Mouse (Mus musculus): ENCODE results near the gene E2f6.

DNA sequence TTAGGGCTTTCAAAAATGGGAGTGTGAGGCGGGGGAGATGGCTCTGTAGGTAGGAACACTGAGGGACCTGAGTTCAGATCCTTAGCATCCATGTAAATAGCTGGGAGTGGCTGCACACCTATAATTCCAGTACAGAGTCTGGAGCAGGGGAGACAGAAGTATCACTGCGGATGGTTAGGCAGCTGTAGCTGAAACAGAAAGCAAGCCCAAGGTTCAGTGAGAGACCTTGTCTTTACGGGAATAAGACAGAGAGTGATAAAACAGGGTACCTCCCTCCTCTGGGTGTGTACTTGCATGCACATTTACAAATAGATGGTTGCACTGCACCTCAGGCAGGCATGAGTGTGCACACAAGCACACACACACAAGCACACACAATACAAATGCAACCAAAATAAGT, 71.7 kb downstream of the E2f6 start:
- TF ChIP-seq CTCF (IDR thresholded peaks at IDR 0.05; ENCODE audit: extremely low read depth, insufficient read depth, low read length) = no peak
- TF ChIP-seq POLR2A (IDR thresholded peaks at IDR 0.05; ENCODE audit: extremely low read depth, insufficient read depth, low read length) = no peak

Measured in cortical plate, adult 2 months (tissue).